Mouse (Mus musculus): ENCODE data around the gene Btbd35f7.
"Not testable (repeated sequence)": the region's sequence is repeated elsewhere in the genome, so short reads cannot be mapped to it uniquely, and the experiment has no call there.

Gene Btbd35f7

DNA sequence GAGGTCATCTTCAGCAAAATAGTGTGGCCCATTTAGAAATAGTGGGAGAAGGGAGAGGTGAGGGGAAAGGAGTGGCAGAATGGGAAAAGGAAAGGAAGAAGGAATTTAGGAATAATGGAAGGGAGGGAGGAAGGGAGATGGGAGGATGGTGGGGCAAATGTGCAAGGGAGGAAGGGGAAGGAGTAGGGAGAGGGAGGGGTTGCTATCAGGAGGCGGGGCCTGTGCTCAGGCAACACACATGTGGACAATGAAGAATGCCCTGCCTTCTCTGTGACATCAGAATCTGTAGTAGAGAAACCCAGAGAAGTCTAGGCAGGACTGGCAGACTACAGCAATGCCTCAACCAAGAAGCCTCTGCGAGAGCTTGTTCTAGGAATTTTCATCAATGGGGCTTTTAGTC is at the start of gene Btbd35f7:
Gene Btbd35f7 (plus strand): TSS at position 301 of the 400 bp plus-strand sequence.
- not testable (repeated sequence) for DNase-seq (ENCODE audit: low spot score in 2 of 2)

Data from right cerebral cortex, adult 2 months (tissue).